Mouse (Mus musculus): ENCODE data around the gene Trnp1. TPM values are rescaled to one million over a fixed set of nuclear protein-coding genes. Genes with fewer than 3 reads are reported as not detected.
A peak's percentile ranks its signal among the peaks of the same experiment; 100 is the strongest.

Gene Trnp1
- polyA plus RNA-seq (2016; fragmentation: Nextera tagmentation; extraction: Ambion mirVana): 1.2 TPM in 2 replicates

GRCm38 (mm10) chr4:133498160-133498724 is at the start of gene Trnp1:
Gene Trnp1, minus strand, starts transcription at chr4:133498550.
- peak within 1 kb of the TSS; percentile 99 for H3K4me2 ChIP-seq
- no peaks in the 10 kb centered on the region for H3K36me3 ChIP-seq
- H3K4me1 ChIP-seq (replicated peaks): peaks cover 23% of the 10 kb centered on the region
- peak within 1 kb of the TSS; percentile 64 for H3K4me3 ChIP-seq
- peak; percentile 70 for ATAC-seq (ENCODE audit: insufficient number of reproducible peaks, low FRiP score)
- H3K27me3 ChIP-seq (replicated peaks): peaks cover 86% of the 10 kb centered on the region
- H3K9ac ChIP-seq: peak within 1 kb of the TSS; percentile 70
- WGBS: under 1% methylated on average over 48 of the region's 53 CpGs
- H3K9me3 ChIP-seq (replicated peaks): no peaks in the 10 kb centered on the region
- no peak within 1 kb of the TSS for H3K27ac ChIP-seq (ENCODE audit: poor library complexity, severe bottlenecking)

- Histone ChIP-seq H3K4me1 (replicated peaks) (peaks cover 18% of the 10 kb centered on the region), H3K27ac (ENCODE audit: poor library complexity, severe bottlenecking) (peak within 1 kb of the TSS; percentile 50; the same call in 1 of the 2 replicates), H3K9ac (peak within 1 kb of the TSS; percentile 93), H3K4me2 (peak within 1 kb of the TSS; percentile 91), H3K4me3 (peak within 1 kb of the TSS; percentile 93), H3K27me3 (replicated peaks) (no peaks in the 10 kb centered on the region), H3K36me3 (peaks cover 29% of the 10 kb centered on the region), H3K9me3 (replicated peaks) (peaks cover 4% of the 10 kb centered on the region; the same call in 1 of the 2 replicates)
- peak; percentile 96 for ATAC-seq (ENCODE audit: insufficient number of reproducible peaks, low FRiP score)
- WGBS: under 1% methylated on average over 76 of the region's 77 CpGs
Measured at GRCm38 (mm10) chr4:133545272-133546231, 47.2 kb upstream of the Trnp1 start, which contains the start of gene Nudc. Gene Nudc, minus strand, starts transcription at chr4:133545996.

GRCm38 (mm10) chr4:133536652-133537051 is 38.3 kb upstream of the Trnp1 start:
- no peaks in the 10 kb centered on the region for H3K4me1 ChIP-seq (replicated peaks)
- H3K4me2 ChIP-seq: no peak overlapping the region
- H3K36me3 ChIP-seq: peaks cover 99% of the 10 kb centered on the region
- ATAC-seq (ENCODE audit: insufficient number of reproducible peaks, low FRiP score): no peak
- no peak overlapping the region for H3K4me3 ChIP-seq
- H3K27ac ChIP-seq (ENCODE audit: poor library complexity, severe bottlenecking): no peak overlapping the region
- H3K9me3 ChIP-seq (replicated peaks): no peaks in the 10 kb centered on the region
- H3K27me3 ChIP-seq (replicated peaks): no peaks in the 10 kb centered on the region
- H3K9ac ChIP-seq: no peak overlapping the region
- 88% methylated on average over 5 of the region's 5 CpGs for WGBS

GRCm38 (mm10) chr4:133536081-133536480 is 37.7 kb upstream of the Trnp1 start:
- 80% methylated on average over 3 of the region's 3 CpGs for WGBS
- Histone ChIP-seq H3K27me3 (replicated peaks) (no peaks in the 10 kb centered on the region), H3K4me2 (no peak overlapping the region)

GRCm38 (mm10) chr4:133532777-133533176 is 34.4 kb upstream of the Trnp1 start:
- Histone ChIP-seq H3K36me3 (peaks cover 98% of the 10 kb centered on the region), H3K4me2 (no peak overlapping the region), H3K4me1 (replicated peaks) (0 out of 2 replicates have a peak, but pooled peaks cover 4% of the 10 kb centered on the region), H3K9ac (no peak overlapping the region), H3K4me3 (no peak overlapping the region), H3K27ac (ENCODE audit: poor library complexity, severe bottlenecking) (no peak overlapping the region), H3K9me3 (replicated peaks) (no peaks in the 10 kb centered on the region), H3K27me3 (replicated peaks) (no peaks in the 10 kb centered on the region)
- 83% methylated on average over 3 of the region's 3 CpGs for WGBS
- ATAC-seq (ENCODE audit: insufficient number of reproducible peaks, low FRiP score): no peak

More at GRCm38 (mm10) chr4:133536081-133536480, 37.7 kb upstream of the Trnp1 start:
- Histone ChIP-seq H3K4me1 (replicated peaks) (no peaks in the 10 kb centered on the region), H3K36me3 (peaks cover 99% of the 10 kb centered on the region), H3K9ac (no peak overlapping the region), H3K27ac (ENCODE audit: poor library complexity, severe bottlenecking) (no peak overlapping the region), H3K4me3 (no peak overlapping the region), H3K9me3 (replicated peaks) (no peaks in the 10 kb centered on the region)
- ATAC-seq (ENCODE audit: insufficient number of reproducible peaks, low FRiP score): no peak

- H3K4me2 ChIP-seq: no peak overlapping the region
- no peak overlapping the region for H3K4me3 ChIP-seq
- H3K4me1 ChIP-seq (replicated peaks): 0 out of 2 replicates have a peak, but pooled peaks cover 5% of the 10 kb centered on the region
- 0 out of 2 replicates have a peak overlapping the region, but pooled peaks have one; percentile 5 for H3K9ac ChIP-seq
- ATAC-seq (ENCODE audit: insufficient number of reproducible peaks, low FRiP score): no peak
- peaks cover 49% of the 10 kb centered on the region for H3K36me3 ChIP-seq
- H3K27me3 ChIP-seq (replicated peaks): no peaks in the 10 kb centered on the region
- H3K9me3 ChIP-seq (replicated peaks): no peaks in the 10 kb centered on the region; the same call in 1 of the 2 replicates
- WGBS: 64% methylated on average over 16 of the region's 16 CpGs
- H3K27ac ChIP-seq (ENCODE audit: poor library complexity, severe bottlenecking): no peak overlapping the region
Measured at GRCm38 (mm10) chr4:133527788-133528187, 29.4 kb upstream of the Trnp1 start.

GRCm38 (mm10) chr4:133521502-133521901 is 23.2 kb upstream of the Trnp1 start:
- Histone ChIP-seq H3K4me2 (no peak overlapping the region), H3K4me1 (replicated peaks) (peaks cover 9% of the 10 kb centered on the region), H3K27me3 (replicated peaks) (peaks cover 50% of the 10 kb centered on the region), H3K4me3 (no peak overlapping the region), H3K27ac (ENCODE audit: poor library complexity, severe bottlenecking) (no peak overlapping the region), H3K9me3 (replicated peaks) (no peaks in the 10 kb centered on the region; the same call in 1 of the 2 replicates), H3K9ac (no peak overlapping the region), H3K36me3 (no peaks in the 10 kb centered on the region)
- no peak for ATAC-seq (ENCODE audit: insufficient number of reproducible peaks, low FRiP score)
- 47% methylated on average over 2 of the region's 2 CpGs for WGBS

GRCm38 (mm10) chr4:133519369-133519665 is 21.0 kb upstream of the Trnp1 start:
- Histone ChIP-seq H3K27me3 (replicated peaks) (peaks cover 50% of the 10 kb centered on the region), H3K36me3 (no peaks in the 10 kb centered on the region), H3K27ac (ENCODE audit: poor library complexity, severe bottlenecking) (no peak overlapping the region), H3K4me1 (replicated peaks) (peaks cover 9% of the 10 kb centered on the region), H3K9me3 (replicated peaks) (no peaks in the 10 kb centered on the region), H3K4me3 (peak overlapping the region; percentile 68), H3K9ac (peak overlapping the region; percentile 67), H3K4me2 (peak overlapping the region; percentile 89)
- peak; percentile 45; the same call in 1 of the 2 replicates for ATAC-seq (ENCODE audit: insufficient number of reproducible peaks, low FRiP score)
- WGBS: 6% methylated on average over 25 of the region's 25 CpGs

- H3K4me3 ChIP-seq: peak within 1 kb of the TSS; percentile 68
- ATAC-seq (ENCODE audit: insufficient number of reproducible peaks, low FRiP score): peak; percentile 53; the same call in 1 of the 2 replicates
Measured at GRCm38 (mm10) chr4:133518601-133519368, 20.4 kb upstream of the Trnp1 start, which contains the start of gene Kdf1. Gene Kdf1, plus strand, starts transcription at chr4:133518963.

GRCm38 (mm10) chr4:133512972-133513371 is 14.6 kb upstream of the Trnp1 start:
- Histone ChIP-seq H3K4me1 (replicated peaks) (no peaks in the 10 kb centered on the region), H3K27ac (ENCODE audit: poor library complexity, severe bottlenecking) (no peak overlapping the region), H3K9ac (no peak overlapping the region), H3K4me2 (no peak overlapping the region), H3K9me3 (replicated peaks) (no peaks in the 10 kb centered on the region), H3K27me3 (replicated peaks) (peaks cover 17% of the 10 kb centered on the region), H3K36me3 (no peaks in the 10 kb centered on the region), H3K4me3 (no peak overlapping the region)
- ATAC-seq (ENCODE audit: insufficient number of reproducible peaks, low FRiP score): peak; percentile 25; the same call in 1 of the 2 replicates
- 14% methylated on average over 8 of the region's 8 CpGs for WGBS

More at GRCm38 (mm10) chr4:133518601-133519368, 20.4 kb upstream of the Trnp1 start, which contains the start of gene Kdf1:
- Histone ChIP-seq H3K4me2 (peak within 1 kb of the TSS; percentile 89), H3K27ac (ENCODE audit: poor library complexity, severe bottlenecking) (no peak within 1 kb of the TSS), H3K9ac (peak within 1 kb of the TSS; percentile 67), H3K4me1 (replicated peaks) (peaks cover 9% of the 10 kb centered on the region), H3K9me3 (replicated peaks) (no peaks in the 10 kb centered on the region), H3K27me3 (replicated peaks) (peaks cover 50% of the 10 kb centered on the region), H3K36me3 (no peaks in the 10 kb centered on the region)
- 4% methylated on average over 69 of the region's 69 CpGs for WGBS

Data from heart, embryonic 12.5 days (tissue).